Mouse (Mus musculus) CD4-positive, CD25-positive, alpha-beta regulatory T cell (primary cell): ENCODE measurements around the gene Ahcyl2. TPM values are rescaled to one million over a fixed set of nuclear protein-coding genes. Genes with fewer than 3 reads are reported as not detected.

Source experiments
- polyA plus RNA-seq: library from polyadenylated mRNA; unstranded; fragments of 100-300 nt; shearing (Covaris generic); gene quantifications from one replicate; pipeline ENCODE4 v1.2.1, GENCODE M21; 2017

Ahcyl2 gene
- 192 TPM for polyA plus RNA-seq

GRCm38 (mm10) chr6:29767813-29768660 lies at the start of gene Ahcyl2:
Gene Ahcyl2 (plus strand): TSS chr6:29768011.

DNA sequence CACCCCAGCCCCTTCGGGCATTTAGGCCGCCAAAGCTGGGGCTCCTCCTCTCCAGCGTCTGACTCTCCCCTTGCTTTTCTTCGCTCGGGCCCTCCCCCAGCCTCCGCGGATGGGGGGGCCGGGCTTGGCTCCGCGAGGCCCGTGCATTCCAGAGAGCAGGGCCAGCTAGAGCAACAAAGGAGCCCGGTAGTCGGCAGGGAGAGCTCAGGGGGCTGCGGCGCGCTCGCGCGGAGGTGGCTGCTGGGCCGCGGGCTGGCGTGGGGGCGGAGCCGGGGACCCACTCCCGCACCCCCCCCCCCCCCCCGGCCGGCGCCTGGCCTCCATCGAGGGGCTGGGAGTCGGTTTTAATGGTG lies 32.5 kb upstream of the Ahcyl2 start, which contains the start of gene Smo:
Gene Smo, plus strand, starts transcription at position 168 of the 353 bp plus-strand sequence.

DNA sequence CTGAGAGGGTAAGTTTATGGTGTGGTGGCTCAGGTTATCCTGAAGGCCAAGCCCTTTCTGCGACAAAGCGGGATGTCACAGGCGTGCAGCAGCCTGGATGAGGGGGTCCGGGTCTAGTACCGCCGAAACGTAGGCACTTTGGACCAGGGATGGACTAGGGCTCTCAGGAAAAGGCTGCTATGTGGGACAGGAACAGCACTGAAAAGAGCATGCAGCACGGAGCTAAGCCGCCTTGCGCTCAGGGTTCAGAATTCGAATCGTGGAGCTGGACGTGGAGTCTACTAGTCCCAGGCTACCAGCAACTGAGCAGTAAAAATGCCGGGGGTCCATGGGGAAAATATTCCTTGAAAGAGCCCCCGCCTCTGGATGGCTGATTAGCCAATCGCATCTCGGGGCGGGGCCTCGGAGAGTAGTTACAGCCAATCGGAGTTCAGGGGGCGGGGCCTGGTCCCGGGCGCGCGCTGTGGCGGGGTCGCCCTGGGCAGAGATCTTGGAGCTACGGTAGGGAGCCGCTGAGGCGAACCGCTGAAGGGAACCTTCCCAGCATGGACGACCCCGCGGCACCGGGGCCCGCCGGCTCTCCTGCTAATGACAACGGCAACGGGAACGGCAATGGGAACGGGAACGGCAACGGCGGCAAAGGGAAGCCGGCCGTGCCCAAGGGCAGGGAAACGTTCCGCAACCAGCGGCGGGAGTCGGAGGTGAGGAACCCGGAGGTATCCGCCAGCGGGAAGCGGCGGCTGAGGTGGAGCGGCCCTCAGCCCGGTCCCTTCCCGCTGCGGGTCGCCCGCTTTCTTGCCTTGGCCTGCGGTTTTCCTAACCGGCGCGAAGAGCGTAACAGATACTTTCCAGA lies 148.9 kb downstream of the Ahcyl2 start, which contains the start of gene Strip2:
Gene Strip2, plus strand, starts transcription at position 483 of the 853 bp plus-strand sequence.

Other genes with a start within 250 kb of the Ahcyl2 start
- 27.7 TPM for gene Irf5, start 241.4 kb upstream of the Ahcyl2 start, polyA plus RNA-seq
- 95.9 TPM for gene Tnpo3, start 158.1 kb upstream of the Ahcyl2 start, polyA plus RNA-seq
- 0.18 TPM for gene Tspan33, start 73.8 kb upstream of the Ahcyl2 start, polyA plus RNA-seq
- gene Smo, start 32.5 kb upstream of the Ahcyl2 start, polyA plus RNA-seq = 0.95 TPM
- gene Strip2, start 149.0 kb downstream of the Ahcyl2 start, polyA plus RNA-seq = 0.10 TPM